Mouse (Mus musculus) ES-CJ7 (cell line): ENCODE measurements at regions not wholly inside any gene's neighbourhood (a gene's known extent, or its start where the extent isn't known, plus 50 kb on each side); places are given as distances from the start of the nearest gene placed in this dataset.

Source experiments
- DNase-seq: peaks from one replicate; pipeline ENCODE4 v3.0.0; 2011; ENCODE audit warnings: low read depth, low spot score

- no peak for DNase-seq
Observed at GRCm38 (mm10) chr6:117416461-117416860, 248.1 kb downstream of the Cxcl12 start.

- DNase-seq: no peak
Observed at GRCm38 (mm10) chr6:117422846-117423573, 254.7 kb downstream of the Cxcl12 start.

- DNase-seq: no peak
Observed at GRCm38 (mm10) chr6:117426363-117426762, 258.0 kb downstream of the Cxcl12 start.

- no peak for DNase-seq
Observed at GRCm38 (mm10) chr6:117427351-117428142, 259.2 kb downstream of the Cxcl12 start.

GRCm38 (mm10) chr6:117428441-117428840 is 260.1 kb downstream of the Cxcl12 start:
- no peak for DNase-seq

- no peak for DNase-seq
Observed at GRCm38 (mm10) chr6:117430876-117431781, 262.8 kb downstream of the Cxcl12 start.

- DNase-seq: no peak
Observed at GRCm38 (mm10) chr6:117436851-117437250, 268.5 kb downstream of the Cxcl12 start.

GRCm38 (mm10) chr6:117437411-117438101 is 269.2 kb downstream of the Cxcl12 start:
- no peak for DNase-seq

- DNase-seq: no peak
Observed at GRCm38 (mm10) chr6:117448652-117449051, 280.3 kb downstream of the Cxcl12 start.

- no peak for DNase-seq
Observed at GRCm38 (mm10) chr6:117451001-117451400, 282.7 kb downstream of the Cxcl12 start.

GRCm38 (mm10) chr6:117460193-117460592 is 291.9 kb downstream of the Cxcl12 start:
- peak; percentile 6 for DNase-seq

- DNase-seq: no peak
Observed at GRCm38 (mm10) chr6:117465165-117465564, 296.8 kb downstream of the Cxcl12 start.

GRCm38 (mm10) chr6:117465606-117466174 is 297.4 kb downstream of the Cxcl12 start:
- no peak for DNase-seq

- no peak for DNase-seq
Observed at GRCm38 (mm10) chr6:117479376-117479775, 311.0 kb downstream of the Cxcl12 start.

GRCm38 (mm10) chr6:117480396-117480795 is 312.1 kb downstream of the Cxcl12 start:
- DNase-seq: no peak

GRCm38 (mm10) chr6:117489161-117489560 is 320.8 kb downstream of the Cxcl12 start:
- DNase-seq: no peak

GRCm38 (mm10) chr6:117489761-117490396 is 321.5 kb downstream of the Cxcl12 start:
- DNase-seq: no peak

- DNase-seq: no peak
Observed at GRCm38 (mm10) chr6:117494971-117495370, 326.6 kb downstream of the Cxcl12 start.

GRCm38 (mm10) chr6:117497337-117497736 is 329.0 kb downstream of the Cxcl12 start:
- DNase-seq: no peak

GRCm38 (mm10) chr6:117497904-117498303 is 329.6 kb downstream of the Cxcl12 start:
- DNase-seq: no peak
